Mouse (Mus musculus) layer of hippocampus, adult 9-11 months (tissue): Measurements from ENCODE around the gene Gcnt2.
"Not testable (repeated sequence)": the region's sequence is repeated elsewhere in the genome, so short reads cannot be mapped to it uniquely, and the experiment has no call there.

Experiments used
- DNase-seq: peaks from one replicate; pipeline ENCODE4 v3.0.0; 2022

Gcnt2 gene

DNA sequence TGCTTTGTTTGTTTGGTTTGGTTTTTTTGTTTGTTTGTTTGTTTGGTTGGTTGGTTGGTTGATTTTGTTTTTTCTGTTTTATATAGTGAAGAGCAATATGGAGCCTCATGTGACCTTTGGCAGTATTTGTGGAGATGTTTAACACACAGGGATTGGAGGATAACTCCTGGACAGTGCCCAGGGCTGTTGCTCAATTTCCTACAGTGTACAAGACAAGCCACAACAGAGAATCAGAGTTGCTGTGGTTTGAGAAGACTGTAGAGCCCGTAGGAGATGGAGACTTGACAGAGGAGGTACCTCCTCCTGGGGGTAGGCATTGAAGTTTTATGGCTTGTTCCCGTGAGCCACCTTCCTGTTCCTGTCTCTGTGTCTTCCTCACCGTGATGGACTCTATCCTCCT is 87.0 kb downstream of the Gcnt2 start:
- no peak for DNase-seq

DNA sequence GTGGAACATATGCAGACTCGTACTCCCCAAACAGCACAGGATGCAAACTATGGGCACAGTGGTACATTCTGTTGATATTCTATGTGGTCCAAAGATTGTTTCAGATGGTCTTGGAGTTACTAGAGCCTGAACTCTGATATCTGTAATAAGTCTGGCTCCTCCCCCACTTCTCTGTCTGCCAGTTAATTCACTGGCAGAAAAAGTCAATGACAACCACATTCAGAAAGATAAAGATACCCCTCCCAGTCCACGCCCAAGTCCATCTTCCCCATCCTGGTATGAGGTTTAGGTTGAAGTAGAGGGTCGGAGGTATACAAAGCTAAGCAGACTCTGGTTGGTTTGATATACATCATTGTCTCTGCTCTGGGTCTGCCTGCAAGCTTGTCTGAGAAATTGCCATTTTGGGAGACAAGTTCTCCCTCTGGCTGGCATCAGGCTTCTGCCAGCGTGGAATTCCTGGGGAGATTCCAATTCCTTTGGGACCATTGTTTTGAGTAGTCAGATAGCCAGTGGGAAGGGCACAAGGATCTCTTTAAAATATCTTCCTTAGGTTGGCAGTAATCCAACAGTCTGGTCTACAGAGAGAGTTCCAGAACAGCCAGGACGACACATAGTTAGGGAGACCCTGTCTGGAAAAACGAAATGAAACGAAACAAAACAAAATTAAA is 88.1 kb downstream of the Gcnt2 start:
- no peak for DNase-seq

DNA sequence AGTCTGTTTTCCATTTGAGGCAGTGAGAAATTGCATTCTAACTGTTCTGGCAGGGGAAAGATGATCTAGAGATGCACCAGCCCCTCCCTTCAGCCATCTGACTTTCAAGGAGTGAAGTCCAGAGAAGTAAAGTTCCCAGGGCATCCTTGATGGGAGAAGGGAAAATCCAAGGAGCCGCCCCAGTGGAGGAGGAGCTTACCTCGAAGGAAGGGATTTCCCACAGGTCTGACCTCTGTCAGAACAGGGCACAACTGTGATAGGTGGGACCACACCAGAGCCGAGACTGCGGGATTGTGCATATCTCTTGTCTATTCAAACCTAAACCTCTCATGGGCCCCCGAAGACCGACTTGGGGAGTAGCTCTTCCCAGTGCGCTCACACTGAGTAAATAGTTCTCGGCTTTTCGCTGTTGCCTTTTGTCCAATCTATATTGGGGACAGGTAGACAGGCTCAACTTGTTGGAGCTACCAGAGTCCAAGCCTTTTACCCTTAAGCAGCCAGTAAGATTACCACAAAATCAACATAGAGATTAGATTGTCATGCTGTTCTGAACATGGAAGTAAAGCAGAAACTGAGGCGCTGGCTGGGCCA is 91.9 kb downstream of the Gcnt2 start:
- DNase-seq, result no peak

DNA sequence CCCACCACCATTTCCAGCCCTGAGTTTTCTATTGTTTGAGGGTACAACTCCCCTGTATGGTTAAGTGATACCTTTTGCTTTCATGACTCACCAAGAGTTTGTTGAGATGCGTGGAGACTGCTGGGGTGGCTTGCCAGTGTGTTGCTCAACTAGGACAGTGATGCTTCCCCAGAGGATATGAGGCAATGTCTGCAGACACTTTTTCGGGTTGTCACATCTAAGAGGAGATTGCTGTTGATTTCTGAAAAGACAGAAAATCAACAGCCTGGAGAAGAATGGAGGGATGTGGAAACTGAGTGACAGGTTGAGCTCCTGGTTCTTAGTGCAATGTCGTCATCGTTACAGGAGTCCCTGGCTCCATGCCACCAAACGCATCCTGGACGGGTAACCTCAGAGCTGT is 93.7 kb downstream of the Gcnt2 start:
- DNase-seq, result peak; percentile 35

DNA sequence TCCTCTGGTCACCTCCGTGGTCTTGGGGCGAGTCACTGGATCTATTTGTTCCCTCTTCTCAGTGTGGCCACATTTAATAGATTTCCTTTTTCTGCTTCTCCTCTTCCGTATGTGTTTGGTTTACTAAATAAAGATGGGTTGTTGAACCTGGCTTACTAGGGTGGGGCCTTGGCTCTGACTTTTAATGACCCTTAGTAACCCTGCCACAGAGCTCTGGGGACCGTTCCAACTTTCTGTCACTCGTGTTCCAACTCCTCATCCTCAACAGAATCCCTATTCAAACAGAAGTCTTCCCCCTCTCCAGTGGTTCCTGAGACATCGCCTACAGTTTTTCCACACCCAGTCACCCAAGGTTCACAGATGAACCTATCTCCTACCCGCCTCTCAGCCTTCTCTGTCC is 96.2 kb downstream of the Gcnt2 start:
- DNase-seq, result no peak

DNA sequence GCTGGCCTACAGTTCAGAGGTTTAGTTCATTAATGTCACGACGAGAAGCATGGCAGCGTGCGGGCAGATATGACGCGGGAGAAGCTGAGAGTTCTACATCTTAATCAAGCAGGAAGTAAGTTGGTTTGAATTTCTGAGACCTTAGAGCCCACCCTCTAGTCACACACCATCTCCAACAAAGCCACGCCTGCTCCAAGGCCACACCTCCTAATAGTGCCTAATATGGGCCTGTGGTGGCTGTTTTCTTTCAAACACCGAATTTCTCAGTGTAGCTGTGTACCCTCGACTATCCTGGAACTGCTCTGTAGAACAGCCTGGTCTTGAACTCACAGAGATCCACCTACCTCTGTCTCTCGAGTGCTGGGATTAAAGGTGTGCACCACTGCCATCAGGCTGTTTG is 108.1 kb downstream of the Gcnt2 start:
- DNase-seq, result no peak

DNA sequence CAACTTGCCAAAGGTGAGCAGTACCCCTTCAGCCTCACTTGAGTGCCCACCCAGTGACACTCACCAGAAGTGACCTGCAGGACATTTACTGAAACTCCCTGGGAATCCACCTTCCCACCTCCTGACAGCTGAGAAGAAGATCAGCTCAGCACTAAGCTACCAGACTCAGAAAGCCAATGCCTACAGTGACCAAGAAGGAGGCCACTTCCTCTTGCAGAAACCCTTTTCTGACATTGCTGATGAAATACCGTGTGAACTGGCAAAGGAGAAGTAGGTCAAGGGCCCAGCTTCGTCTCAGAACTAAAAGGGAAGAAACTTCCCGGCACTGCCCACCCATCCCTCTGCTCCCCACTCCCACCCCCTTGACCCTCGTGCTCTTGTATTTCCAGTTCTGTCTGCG is 109.0 kb downstream of the Gcnt2 start:
- DNase-seq, result peak; percentile 51

DNA sequence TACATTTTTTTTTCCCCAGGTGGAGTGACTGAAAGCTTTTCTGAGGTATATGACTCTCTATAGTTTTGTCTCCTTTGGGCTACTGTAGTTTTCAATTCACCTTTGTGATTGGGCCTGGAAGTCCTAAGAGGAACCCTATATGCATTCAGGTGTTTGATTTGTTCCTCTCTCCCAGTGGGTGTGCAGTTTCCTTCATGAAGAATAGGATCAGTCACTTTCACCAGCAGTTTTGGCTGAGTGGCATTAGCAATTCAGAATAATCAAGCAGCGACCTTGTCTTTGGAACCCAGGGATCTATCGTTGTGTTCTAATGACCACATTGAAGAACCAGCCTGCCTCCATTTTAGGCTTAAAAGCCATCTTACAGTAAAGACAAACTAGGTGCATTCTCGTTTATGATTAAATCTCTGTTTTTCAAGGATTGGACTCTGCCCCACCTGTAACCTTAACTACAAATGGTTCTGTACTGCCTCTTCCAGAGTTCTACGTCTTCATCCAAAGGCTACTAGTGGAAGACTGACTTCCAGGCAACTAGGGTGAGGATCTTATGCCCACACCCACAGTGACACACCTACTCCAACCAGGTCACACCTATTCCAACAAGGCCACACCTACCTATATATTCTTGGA is 110.3 kb downstream of the Gcnt2 start:
- DNase-seq, result no peak

DNA sequence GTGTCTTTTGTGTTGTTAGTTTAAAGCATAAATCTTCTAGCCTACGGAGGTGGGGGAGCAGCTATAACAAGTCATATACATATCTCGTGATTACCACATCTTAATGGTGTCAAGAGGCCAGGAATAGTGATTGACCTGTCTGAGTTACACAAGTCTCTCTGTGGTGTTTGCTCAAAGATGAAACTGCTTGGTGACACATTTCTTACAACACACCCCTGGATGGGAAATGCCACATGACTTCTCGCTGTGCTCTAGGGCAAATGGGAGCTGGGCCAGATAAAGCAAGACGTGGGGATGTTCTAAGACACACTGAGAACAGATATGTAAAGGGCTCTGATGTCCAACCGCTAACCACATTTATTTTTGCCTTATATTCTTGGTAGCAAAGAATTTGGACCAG is 111.7 kb downstream of the Gcnt2 start:
- DNase-seq, result no peak

DNA sequence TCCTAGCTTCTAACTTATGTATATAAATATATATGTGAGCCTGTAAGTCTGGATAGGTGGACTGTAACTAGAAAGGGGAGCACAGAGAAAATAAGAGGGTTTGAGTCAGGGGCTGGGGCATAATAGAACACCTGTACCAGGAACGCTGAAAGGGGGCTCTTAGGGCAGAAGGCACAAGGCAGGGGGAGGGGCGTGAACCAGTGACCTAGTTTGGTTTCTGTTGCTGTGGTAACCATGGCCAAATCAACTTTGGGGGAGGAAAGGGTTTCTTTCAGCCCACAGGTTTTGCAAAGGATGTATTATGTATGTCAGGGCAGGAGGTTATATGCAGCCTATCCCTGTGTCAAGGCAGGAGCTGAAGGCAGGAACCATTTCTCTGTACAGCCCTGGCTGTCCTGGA is 112.3 kb downstream of the Gcnt2 start:
- no peak for DNase-seq

DNA sequence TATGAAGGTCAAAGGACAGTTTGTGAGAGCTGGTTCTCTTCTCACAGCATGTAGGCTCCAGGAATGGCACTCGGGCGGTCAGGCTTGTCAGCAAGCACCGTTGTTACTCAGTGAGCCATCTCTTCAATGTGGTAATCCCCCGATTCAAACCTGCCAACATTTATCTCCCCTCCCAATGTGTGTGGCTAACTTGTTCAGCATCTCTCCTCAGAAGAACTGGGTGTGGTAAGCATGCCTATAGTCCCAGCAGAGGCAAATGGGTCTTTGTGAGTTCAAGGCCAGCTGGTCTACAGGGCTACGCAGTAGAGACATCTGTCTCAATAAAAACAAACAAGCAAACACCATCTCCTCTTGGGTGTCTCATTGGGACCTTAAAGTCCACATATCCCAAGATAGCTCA is 113.4 kb downstream of the Gcnt2 start:
- DNase-seq, result no peak

DNA sequence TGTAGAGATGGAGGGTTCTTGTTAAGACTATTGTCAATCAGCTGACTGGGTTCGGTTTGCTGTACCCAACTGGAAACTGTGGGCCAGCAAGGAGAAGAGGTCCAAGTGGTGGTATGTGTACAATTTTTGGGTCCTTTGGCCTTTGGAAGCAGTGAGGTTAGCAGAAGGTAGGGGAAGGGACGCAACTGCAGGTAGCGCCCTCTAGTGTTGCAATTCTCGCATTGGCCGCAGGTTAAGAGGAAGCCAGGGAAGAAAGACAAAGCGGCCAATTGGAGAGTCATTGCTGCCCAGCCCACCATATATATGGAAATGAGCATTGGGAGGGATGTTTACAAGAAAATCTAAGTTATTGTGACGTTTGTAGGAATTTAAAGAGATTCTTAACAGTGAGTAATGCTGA is 118.1 kb downstream of the Gcnt2 start:
- DNase-seq, result no peak

DNA sequence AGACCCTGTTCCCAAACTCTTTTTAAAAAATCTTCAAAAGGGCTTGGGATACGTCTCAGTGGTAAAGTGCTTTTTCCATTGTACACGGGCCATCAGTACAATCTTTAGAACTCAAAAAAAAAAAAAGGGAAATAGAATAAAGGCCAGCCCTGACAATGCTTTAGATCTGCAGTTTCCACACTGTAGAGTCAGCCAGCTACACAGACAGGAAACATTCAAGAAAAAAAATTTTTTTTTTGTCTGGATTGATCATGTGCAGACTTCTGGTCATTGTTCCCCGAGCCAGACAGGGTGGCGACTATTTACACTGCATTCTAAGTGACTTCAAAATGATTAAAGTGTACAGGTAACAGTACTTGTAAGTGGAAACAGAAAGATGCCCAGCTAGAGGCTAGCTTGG is 119.1 kb downstream of the Gcnt2 start:
- DNase-seq, result no peak

DNA sequence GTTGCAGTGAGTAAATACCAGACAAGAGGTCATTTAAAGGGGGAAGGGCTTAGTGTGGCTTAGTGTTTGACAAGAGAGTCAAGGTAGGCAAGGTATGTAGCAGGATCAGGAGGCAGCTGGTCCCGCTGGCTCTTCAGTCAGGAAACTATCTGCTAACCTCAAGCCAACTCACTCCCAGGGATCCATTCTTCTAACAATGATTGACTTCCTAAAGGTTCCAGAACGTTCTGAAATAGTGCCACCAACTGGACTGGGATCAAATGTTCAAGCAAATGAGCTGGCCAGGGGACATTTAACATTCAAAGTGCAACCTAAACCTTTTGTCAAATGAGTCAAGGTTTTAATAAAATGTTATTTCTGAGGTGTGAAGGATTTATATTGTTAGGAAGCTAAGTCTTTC is 119.8 kb downstream of the Gcnt2 start:
- no peak for DNase-seq

DNA sequence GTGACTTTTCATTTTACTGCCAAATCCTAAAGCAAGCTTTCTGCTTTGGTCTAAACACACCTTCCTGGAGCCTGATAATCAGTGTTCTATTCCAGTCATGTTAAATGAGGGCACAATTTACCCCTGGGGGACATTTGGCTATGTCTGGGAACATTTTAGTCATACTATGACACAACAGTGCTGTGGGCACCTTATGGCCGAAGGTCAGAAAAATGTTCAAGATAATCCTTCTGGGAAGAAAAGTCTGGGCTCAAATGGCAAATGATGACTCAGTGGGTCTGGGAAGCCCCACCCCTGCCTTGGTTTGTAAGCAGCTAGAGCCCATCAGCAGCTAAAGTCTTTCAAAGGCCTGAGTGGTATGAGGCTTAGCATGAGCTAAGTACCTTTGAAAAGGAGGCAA is 123.2 kb downstream of the Gcnt2 start:
- no peak for DNase-seq

DNA sequence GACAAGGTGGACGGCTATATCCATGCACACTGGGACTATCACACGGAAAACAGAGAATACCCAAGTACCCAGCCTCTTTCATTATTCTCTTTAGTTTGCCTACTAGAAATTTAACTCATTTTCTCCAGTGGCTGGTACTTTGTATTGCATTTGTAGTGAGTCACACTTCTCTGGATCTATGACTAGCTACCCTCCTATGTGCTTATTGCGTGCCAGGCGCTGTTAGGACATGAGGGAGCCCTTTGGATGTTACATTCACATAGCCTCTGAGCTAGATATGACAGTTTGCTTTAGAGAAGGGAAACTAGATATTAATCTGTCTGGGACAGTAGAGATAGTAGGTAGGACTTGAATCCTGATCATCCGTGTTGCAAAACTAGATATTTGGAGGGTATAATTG is 126.5 kb downstream of the Gcnt2 start:
- no peak for DNase-seq

DNA sequence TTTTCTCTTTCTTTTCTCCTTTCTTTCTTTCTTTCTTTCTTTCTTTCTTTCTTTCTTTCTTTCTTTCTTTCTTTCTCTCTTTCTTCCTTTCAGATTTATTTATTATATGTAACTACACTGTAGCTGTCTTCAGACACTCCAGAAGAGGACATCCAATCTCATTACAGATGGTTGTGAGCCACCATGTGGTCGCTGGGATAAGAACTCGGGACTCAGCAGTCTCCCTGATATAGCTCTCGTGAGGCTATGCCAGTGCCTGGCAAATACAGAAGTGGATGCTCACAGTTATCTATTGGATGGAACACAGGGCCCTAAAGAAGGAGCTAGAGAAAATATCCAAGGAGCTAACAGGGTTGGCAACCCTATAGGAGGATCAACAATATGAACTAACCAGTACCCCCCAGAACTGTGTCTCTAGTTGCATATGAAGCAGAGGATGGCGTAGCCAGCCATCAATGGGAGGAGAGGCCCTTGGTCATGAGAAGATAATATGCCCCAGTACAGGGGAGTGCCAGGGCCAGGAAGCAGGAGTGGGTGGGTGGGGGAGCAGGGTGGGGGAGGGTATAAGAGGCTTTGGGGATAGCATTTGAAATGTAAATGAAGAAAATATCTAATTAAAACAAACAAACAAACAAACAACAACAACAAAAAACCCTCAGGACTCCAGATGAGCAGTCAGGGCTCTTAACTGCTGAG is 128.2 kb downstream of the Gcnt2 start:
- DNase-seq, result not testable (repeated sequence)

DNA sequence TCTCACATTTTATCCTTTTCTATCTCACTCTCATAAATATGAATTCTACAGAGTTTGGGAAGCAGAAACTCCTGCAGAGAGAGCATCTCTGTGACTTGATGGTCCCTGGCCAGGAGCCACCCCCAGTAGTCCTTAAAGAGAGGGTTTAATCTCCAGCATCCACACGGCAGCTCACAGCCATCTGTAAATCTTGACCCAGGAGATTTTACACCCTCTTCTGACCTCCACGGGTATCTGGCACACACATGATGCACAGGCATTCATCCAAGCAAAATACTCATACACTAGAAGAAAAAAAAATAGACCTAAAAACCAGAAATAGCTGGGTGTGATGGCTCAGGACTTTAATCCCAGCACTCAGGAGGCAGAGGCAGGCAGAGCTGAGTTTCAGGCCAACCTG is 128.9 kb downstream of the Gcnt2 start:
- no peak for DNase-seq

DNA sequence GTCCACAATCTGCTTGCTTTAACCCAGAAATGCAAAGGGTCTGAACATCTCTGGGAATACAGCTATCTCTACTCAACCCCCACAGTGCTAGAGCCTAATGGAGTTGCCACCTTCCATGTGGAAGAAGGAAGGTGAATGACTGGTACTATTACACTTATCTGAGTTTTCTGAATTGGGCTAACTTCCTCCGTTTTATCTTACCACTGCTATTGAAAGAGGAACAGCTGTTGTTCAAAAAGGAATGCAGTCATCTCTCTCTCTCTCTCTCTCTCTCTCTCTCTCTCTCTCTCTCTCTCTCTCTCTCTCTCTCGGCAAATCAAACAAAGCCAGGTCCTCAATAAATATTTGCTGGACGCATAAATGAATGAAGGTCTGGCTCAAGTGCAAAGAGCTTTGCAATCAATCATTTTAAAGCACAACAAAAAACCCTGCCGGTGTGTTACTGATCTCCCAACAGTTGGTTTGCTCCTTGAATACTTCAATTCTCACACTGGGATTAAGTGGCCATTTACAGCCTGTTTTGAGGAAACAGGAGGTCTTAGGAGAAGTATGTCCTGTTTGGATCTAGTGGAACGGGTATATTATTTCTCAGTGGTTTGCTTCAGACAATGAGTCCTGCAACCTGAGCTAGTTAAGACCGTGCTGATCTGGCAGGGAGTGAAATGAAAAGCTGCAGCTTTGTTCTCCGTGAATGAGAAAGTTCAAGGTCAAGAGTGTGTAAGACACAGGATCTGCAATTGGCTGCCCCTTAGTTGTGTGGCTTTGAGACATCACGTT is 135.1 kb downstream of the Gcnt2 start:
- DNase-seq, result no peak

DNA sequence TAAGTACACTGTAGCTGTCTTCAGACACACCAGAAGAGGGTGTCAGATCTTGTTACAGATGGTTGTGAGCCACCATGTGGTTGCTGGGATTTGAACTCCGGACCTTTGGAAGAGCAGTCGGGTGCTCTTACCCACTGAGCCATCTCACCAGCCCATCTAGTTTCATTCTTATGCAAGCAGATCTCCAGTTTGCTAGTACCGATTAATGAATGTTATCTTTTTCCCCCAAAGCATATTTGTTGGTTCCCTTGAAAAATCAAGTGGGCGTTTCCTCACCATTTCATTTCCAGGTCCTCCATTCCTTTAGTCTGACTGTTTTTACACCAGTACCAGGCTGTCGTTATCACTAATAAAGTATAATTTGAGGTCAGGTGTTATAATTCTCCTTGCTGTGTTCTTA is 139.0 kb downstream of the Gcnt2 start:
- not testable (repeated sequence) for DNase-seq

DNA sequence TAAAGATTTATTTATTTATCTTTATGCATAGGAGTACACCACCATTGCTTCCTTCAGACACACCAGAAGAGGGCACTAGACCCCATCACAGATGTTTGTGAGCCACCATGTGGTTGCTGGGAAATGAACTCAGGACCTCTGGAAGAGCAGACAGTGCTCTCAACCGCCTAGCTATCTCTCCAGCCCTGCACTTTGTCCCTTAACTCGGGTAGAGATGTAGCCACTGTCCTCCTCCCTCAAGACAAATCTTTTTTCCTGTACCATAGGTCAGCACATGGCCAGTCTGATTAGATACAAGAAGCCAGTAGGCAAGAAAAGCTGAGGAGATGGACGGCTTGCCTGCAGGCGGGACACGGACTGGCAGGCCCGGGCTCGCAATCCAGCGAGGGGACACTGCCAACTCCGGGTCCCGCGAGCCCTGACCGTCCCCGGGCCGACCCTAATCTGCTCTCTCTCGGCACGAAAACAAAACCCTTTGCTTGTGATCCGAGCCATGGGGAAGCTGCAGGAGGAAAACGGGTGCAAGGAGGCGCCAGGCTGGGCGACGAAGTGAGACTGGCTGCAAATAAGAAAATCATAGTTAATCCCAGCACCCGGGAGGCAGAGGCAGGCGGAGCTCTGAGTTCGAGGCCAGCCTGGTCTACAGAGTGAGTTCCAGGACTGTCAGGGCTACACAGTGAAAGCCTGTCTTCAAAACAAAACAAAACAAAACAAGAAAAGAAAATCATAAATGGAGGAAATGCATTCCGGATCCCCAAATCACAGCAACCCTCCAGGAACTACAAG is 140.8 kb downstream of the Gcnt2 start:
- peak; percentile 18 for DNase-seq

DNA sequence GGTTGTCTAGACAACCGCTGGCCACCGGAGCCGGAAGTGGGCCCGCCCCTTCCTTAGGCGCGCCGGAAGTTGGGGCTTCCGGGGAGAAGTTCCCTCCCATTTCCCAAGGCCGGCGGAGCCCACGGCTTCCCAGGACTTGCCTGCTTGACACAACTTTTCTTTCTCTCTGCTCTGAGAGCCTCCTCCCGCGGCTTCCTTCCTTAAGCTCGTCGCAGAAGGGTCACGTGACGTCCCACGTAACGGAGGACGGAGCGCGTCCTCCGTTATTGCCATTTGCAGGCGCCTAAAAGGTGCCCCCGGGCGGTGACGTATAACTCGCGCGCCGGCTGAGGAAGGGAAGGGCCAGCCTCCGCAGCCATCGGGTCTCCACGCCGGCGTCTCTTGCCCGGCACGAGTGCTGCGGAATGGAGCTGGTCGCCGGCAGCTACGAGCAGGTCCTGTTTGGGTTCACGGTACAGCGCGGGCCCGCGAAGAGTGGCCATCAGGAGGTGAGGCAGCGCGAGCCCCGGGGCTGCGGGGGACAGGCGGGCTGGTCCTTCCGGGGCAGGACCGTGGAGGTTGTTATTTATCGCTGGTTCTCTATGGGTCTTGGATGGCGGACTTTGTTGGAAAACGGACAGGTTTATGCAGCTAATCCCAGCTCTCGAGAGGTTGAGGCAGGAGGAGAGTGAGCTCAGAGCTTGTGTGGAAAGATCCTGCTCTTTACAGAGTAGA is 141.5 kb downstream of the Gcnt2 start, which contains the start of gene Pak1ip1:
Gene Pak1ip1, plus strand, starts transcription at position 98 of the 714 bp plus-strand sequence.
- peak; percentile 92 for DNase-seq
